Mouse (Mus musculus) G1E (cell line): ENCODE measurements around the gene 9030025P20Rik. TPM values are rescaled to one million over a fixed set of nuclear protein-coding genes. Genes with fewer than 3 reads are reported as not detected.

Experiments used
- polyA plus RNA-seq: library from polyadenylated mRNA; stranded (reverse); fragments of >175 nt; gene quantifications from 2 replicates; pipeline ENCODE4 v1.2.3, GENCODE M21; 2012
- total RNA-seq, 2 experiments: library from RNA; stranded (forward) in 1 of 2; stranded (reverse) in 1 of 2; fragments of 200-1000 nt in 1 of 2; fragments of >200 nt in 1 of 2; fragmentation: Nextera tagmentation in 1 of 2; gene quantifications; 2 replicates each; pipeline ENCODE4 v1.2.3; 2014 to 2017

Gene 9030025P20Rik
- total and polyA plus RNA-seq, 3 experiments = 4.7 to 36.9 (median 33.3) TPM

Other genes with a start within 250 kb of the 9030025P20Rik start
- gene Wdr27, start 35.3 kb upstream of the 9030025P20Rik start, total RNA-seq (2014; fragmentation: Nextera tagmentation) = 2.4 TPM in 1 of 2 replicates, not detected in the other
- 0.66 and 3.9 TPM in 2 replicates for gene Wdr27, start 35.3 kb upstream of the 9030025P20Rik start, total RNA-seq (2017)
- 1.7 and 1.9 TPM in 2 replicates for gene Wdr27, start 35.3 kb upstream of the 9030025P20Rik start, polyA plus RNA-seq
- gene 1600012H06Rik, start 35.3 kb upstream of the 9030025P20Rik start, total RNA-seq (2014; fragmentation: Nextera tagmentation) = 12.3 and 16.1 TPM in 2 replicates
- gene 1600012H06Rik, start 35.3 kb upstream of the 9030025P20Rik start, total RNA-seq (2017) = 18.7 and 19.7 TPM in 2 replicates
- 1.7 and 2.0 TPM in 2 replicates for gene 1600012H06Rik, start 35.3 kb upstream of the 9030025P20Rik start, polyA plus RNA-seq
- gene Phf10, start 17.2 kb upstream of the 9030025P20Rik start, total RNA-seq (2014; fragmentation: Nextera tagmentation) = 187 and 239 TPM in 2 replicates
- 107 and 124 TPM in 2 replicates for gene Phf10, start 17.2 kb upstream of the 9030025P20Rik start, total RNA-seq (2017)
- 118 and 125 TPM in 2 replicates for gene Phf10, start 17.2 kb upstream of the 9030025P20Rik start, polyA plus RNA-seq
- 2.5 and 12.2 TPM in 2 replicates for gene Gm3417, start 322 bp downstream of the 9030025P20Rik start, total RNA-seq (2014; fragmentation: Nextera tagmentation)
- gene Gm3417, start 322 bp downstream of the 9030025P20Rik start, total RNA-seq (2017) = 0.27 and 2.4 TPM in 2 replicates
- gene Gm3417, start 322 bp downstream of the 9030025P20Rik start, polyA plus RNA-seq = 7.0 and 9.5 TPM in 2 replicates
- gene Gm3435, start 31.7 kb downstream of the 9030025P20Rik start, total RNA-seq (2014; fragmentation: Nextera tagmentation) = 10.3 and 12.2 TPM in 2 replicates
- 13.9 and 15.1 TPM in 2 replicates for gene Gm3435, start 31.7 kb downstream of the 9030025P20Rik start, total RNA-seq (2017)
- 0.41 and 1.3 TPM in 2 replicates for gene Gm3435, start 31.7 kb downstream of the 9030025P20Rik start, polyA plus RNA-seq
- gene Ermard, start 62.7 kb downstream of the 9030025P20Rik start, total RNA-seq (2014; fragmentation: Nextera tagmentation) = 265 and 268 TPM in 2 replicates
- 133 and 138 TPM in 2 replicates for gene Ermard, start 62.7 kb downstream of the 9030025P20Rik start, total RNA-seq (2017)
- gene Ermard, start 62.7 kb downstream of the 9030025P20Rik start, polyA plus RNA-seq = 1.3 and 2.2 TPM in 2 replicates
- not detected in 2 replicates for gene Tcte3, start 63.0 kb downstream of the 9030025P20Rik start, total RNA-seq (2014; fragmentation: Nextera tagmentation)
- 1.7 and 4.2 TPM in 2 replicates for gene Tcte3, start 63.0 kb downstream of the 9030025P20Rik start, total RNA-seq (2017)
- 0.62 and 5.1 TPM in 2 replicates for gene Tcte3, start 63.0 kb downstream of the 9030025P20Rik start, polyA plus RNA-seq
- gene Gm3448, start 63.1 kb downstream of the 9030025P20Rik start, total RNA-seq (2014; fragmentation: Nextera tagmentation) = 49.1 and 59.8 TPM in 2 replicates
- 24.9 and 31.0 TPM in 2 replicates for gene Gm3448, start 63.1 kb downstream of the 9030025P20Rik start, total RNA-seq (2017)
- gene Gm3448, start 63.1 kb downstream of the 9030025P20Rik start, polyA plus RNA-seq = 2.3 and 2.7 TPM in 2 replicates